In the genomic region with DNA sequence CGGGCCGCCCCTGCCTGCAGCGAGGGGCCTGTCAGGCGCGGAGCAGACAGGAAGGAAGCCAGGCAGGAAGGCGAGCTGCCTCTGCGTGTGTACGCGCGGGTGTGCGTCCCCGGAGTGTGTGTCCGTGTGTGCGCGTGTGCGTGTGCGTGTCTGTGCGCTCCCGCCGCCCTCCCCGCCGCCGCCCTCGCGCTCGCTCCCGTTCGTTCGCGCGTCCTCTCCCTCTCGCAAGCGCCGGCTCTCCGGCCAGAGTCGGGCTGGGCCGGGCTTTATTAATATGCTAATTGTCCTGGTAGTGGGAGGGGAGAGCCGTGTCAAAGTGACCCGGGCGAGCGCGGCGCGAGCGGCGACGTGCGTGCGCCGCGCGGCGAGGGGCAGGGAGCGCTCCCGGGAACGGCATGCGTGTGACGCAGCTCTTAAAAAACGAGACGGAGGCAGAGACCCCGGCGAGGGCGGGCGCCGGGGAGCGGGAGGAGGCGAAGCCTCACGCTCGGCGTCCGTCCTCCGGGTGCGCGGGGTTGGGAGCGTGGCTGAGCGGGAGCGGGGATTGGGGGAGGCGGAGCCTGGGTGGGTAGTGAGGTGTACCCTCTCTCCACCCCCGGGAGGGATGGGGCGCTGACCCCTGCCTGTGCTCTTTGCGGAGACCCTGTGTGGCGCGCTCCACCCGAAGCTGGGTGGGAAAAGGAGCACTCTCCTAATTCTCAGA, we compare ENCODE assay signal across 8 mouse cellular contexts. TPM values are rescaled to one million over a fixed set of nuclear protein-coding genes. Genes with fewer than 3 reads are reported as not detected.
DNase-seq lines count a peak whose midpoint lies in the region; ATAC-seq lines count a peak whose summit lies in the region.

TSS of gene Ldb1 (minus strand) at position 222 of the 703 bp plus-strand sequence.

- peak within 1 kb of the TSS; percentile 98 for H3K9ac ChIP-seq in intestine, embryonic 15.5 days

- no peaks in the 10 kb centered on the region for H3K9me3 ChIP-seq in intestine, embryonic 15.5 days

- H3K36me3 ChIP-seq in intestine, embryonic 15.5 days = no peaks in the 10 kb centered on the region

- intact Hi-C loops in gastrocnemius, postnatal 36 days (cut with DNase I) = no loop called here
- intact Hi-C loops in left cerebral cortex, postnatal 14 days (cut with DNase I) = no loop called here

- peak; percentile 96 for DNase-seq in ZHBTc4 (ENCODE audit: low read depth, low spot score)
- peak; percentile 93 for DNase-seq in embryo, embryonic 11 days
- peak; percentile 79 for DNase-seq in gastrocnemius, postnatal 36 days
- DNase-seq in left cerebral cortex, postnatal 14 days (ENCODE audit: low spot score in 2 of 2) = peak; percentile 82 to 88
- peak; percentile 85 for DNase-seq in right cerebral cortex, postnatal 25 days
- peak; percentile 74 to 88 for DNase-seq in urinary bladder, postnatal 36 days (ENCODE audit: low spot score in 2 of 2)

- peak within 1 kb of the TSS; percentile 89 for H3K4me2 ChIP-seq in intestine, embryonic 15.5 days (replicated peaks)

- peak within 1 kb of the TSS; percentile 100 for H3K4me3 ChIP-seq in intestine, embryonic 15.5 days (replicated peaks)

- H3K4me1 ChIP-seq in intestine, embryonic 15.5 days (replicated peaks) = peaks cover 48% of the 10 kb centered on the region

- H3K27ac ChIP-seq in intestine, embryonic 15.5 days = peak within 1 kb of the TSS; percentile 98

- no peaks in the 10 kb centered on the region for H3K27me3 ChIP-seq in intestine, embryonic 15.5 days (replicated peaks)

- ATAC-seq in intestine, embryonic 15.5 days = peak; percentile 79
- no peak for ATAC-seq in megakaryocyte-erythroid progenitor cell, adult 5-6 weeks (replicated peaks; ENCODE audit: low FRiP score, low TSS enrichment, poor library complexity, severe bottlenecking)

- WGBS in intestine, embryonic 15.5 days = under 1% methylated on average over 76 of the region's 84 CpGs

RNA-seq across cellular contexts. Expression of gene Ldb1, which starts in this region (rescaled TPM):
- 10 to 100 TPM; 14.1 to 18.1 TPM for total RNA-seq in gastrocnemius, postnatal 36 days (2021)
- polyA plus RNA-seq in intestine, embryonic 15.5 days (2015; fragmentation: Nextera tagmentation; extraction: Ambion mirVana) = 53.2 and 57.8 TPM in 2 replicates
- 100 to 1,000 TPM in 1 of 2 experiments, 10 to 100 TPM in 1; 89.7 to 101 TPM for total RNA-seq in left cerebral cortex, postnatal 14 days (2021)
- total RNA-seq in megakaryocyte-erythroid progenitor cell, adult 5-6 weeks (2014; fragmentation: Nextera tagmentation) = 370 and 401 TPM in 2 replicates
- 268 and 296 TPM in 2 replicates for total RNA-seq in megakaryocyte-erythroid progenitor cell, adult 5-6 weeks (2017)

Comparison
In these comparisons a context has a peak if more than half of its experiments do, and no peak if none do; other contexts are left out.
1. RNA of gene Ldb1 (total RNA-seq): 268 to 401 TPM in megakaryocyte-erythroid progenitor cell, adult 5-6 weeks and 89.7 to 101 TPM in left cerebral cortex, postnatal 14 days; 14.1 to 18.1 TPM in gastrocnemius, postnatal 36 days; every median in the first group is over 4 times any median in the second.
2. Peak in every context shown above with its lines, with median percentiles within 50 percentile points of each other: DNase-seq.